Mouse (Mus musculus) CH12.LX (cell line): ENCODE results near the gene Tmem50a. TPM values are rescaled to one million over a fixed set of nuclear protein-coding genes. Genes with fewer than 3 reads are reported as not detected.

ENCODE experiments used
- DNase-seq: peaks from one replicate; pipeline ENCODE4 v3.0.0-alpha.2; 2013; ENCODE audit errors: extremely low read depth
- H3K27ac ChIP-seq: 2 replicates; pipeline ENCODE4 v1.5.1; 2012; ENCODE audit warnings: low read depth, mild to moderate bottlenecking, control low read depth, moderate library complexity; ENCODE audit not compliant: insufficient read depth
- H3K27me3 ChIP-seq: replicated peaks from 2 replicates; pipeline ENCODE3; 2012; ENCODE audit warnings: inconsistent platforms
- H3K36me3 ChIP-seq, 2 experiments: replicated peaks in 1 of 2; 2 replicates each; pipeline versions ENCODE3 to v1.6.1; 2012; ENCODE audit warnings: inconsistent platforms in 1 of 2, low read length in 1 of 2, mild to moderate bottlenecking in 1 of 2, mixed read lengths in 1 of 2, moderate library complexity in 1 of 2; ENCODE audit not compliant: control insufficient read depth in 1 of 2, insufficient read depth in 1 of 2
- H3K4me1 ChIP-seq, 2 experiments: 2 replicates each; pipeline ENCODE4 v1.6.1; 2012; ENCODE audit warnings: inconsistent platforms in 1 of 2, moderate library complexity in 1 of 2; ENCODE audit not compliant: insufficient read depth in 2 of 2, control insufficient read depth in 1 of 2
- H3K4me2 ChIP-seq: 2 replicates; pipeline ENCODE4 v1.6.1; 2012; ENCODE audit warnings: low read depth, mild to moderate bottlenecking, control low read depth; ENCODE audit not compliant: poor library complexity, insufficient read depth, severe bottlenecking
- H3K4me3 ChIP-seq, 3 experiments: fragments of 150-350 bp in 1 of 3; sonication (generic) in 1 of 3; replicated peaks in 1 of 3; 2 replicates each; pipeline versions ENCODE3 to v1.5.1; 2011 to 2012; ENCODE audit warnings: low read depth in 2 of 3, low read length in 2 of 3, mild to moderate bottlenecking in 2 of 3, moderate library complexity in 2 of 3, control low read depth in 1 of 3, improper control_type of control experiment in 1 of 3, inconsistent platforms in 1 of 3, mixed read lengths in 1 of 3; ENCODE audit not compliant: poor library complexity in 1 of 3
- H3K79me2 ChIP-seq: replicated peaks from 2 replicates; pipeline ENCODE4 v1.6.1; 2012; ENCODE audit warnings: mild to moderate bottlenecking, moderate library complexity; ENCODE audit not compliant: control insufficient read depth, poor library complexity, insufficient read depth, severe bottlenecking; ENCODE audit errors: extremely low read depth
- H3K9ac ChIP-seq: 2 replicates; pipeline ENCODE4 v1.6.1; 2012; ENCODE audit warnings: low read depth, mild to moderate bottlenecking, control low read depth, moderate library complexity; ENCODE audit not compliant: insufficient read depth
- H3K9me3 ChIP-seq: replicated peaks from 2 replicates; pipeline ENCODE3; 2012; ENCODE audit warnings: low read length, inconsistent platforms, mixed read lengths
- BHLHE40 ChIP-seq: IDR thresholded peaks from 2 replicates; pipeline ENCODE4 v1.6.1; 2011; ENCODE audit warnings: mild to moderate bottlenecking, low read depth, low read length, improper control_type of control experiment
- CHD1 ChIP-seq: IDR thresholded peaks from 2 replicates; pipeline ENCODE4 v1.6.1; 2012; ENCODE audit warnings: low read depth, low read length, improper control_type of control experiment, inconsistent platforms
- CTCF ChIP-seq, 2 experiments: IDR thresholded peaks in 1 of 2; conservative IDR thresholded peaks in 1 of 2; 2 replicates each; pipeline ENCODE4 v1.5.1; 2011 to 2012; ENCODE audit warnings: low read depth in 2 of 2, low read length in 2 of 2, improper control_type of control experiment in 1 of 2, inconsistent platforms in 1 of 2, mild to moderate bottlenecking in 1 of 2, moderate library complexity in 1 of 2
- E2F4 ChIP-seq: IDR thresholded peaks from 2 replicates; pipeline ENCODE4 v1.6.1; 2011; ENCODE audit warnings: low read depth, low read length, improper control_type of control experiment; ENCODE audit not compliant: insufficient replicate concordance
- ETS1 ChIP-seq: conservative IDR thresholded peaks from 2 replicates; pipeline ENCODE4 v1.6.1; 2012; ENCODE audit warnings: low read depth, mild to moderate bottlenecking, inconsistent platforms, low read length, improper control_type of control experiment, moderate library complexity
- GABPA ChIP-seq: IDR thresholded peaks from 2 replicates; pipeline ENCODE4 v1.6.1; 2012; ENCODE audit warnings: low read depth, low read length, improper control_type of control experiment, inconsistent platforms; ENCODE audit not compliant: insufficient replicate concordance
- IRF4 ChIP-seq: IDR thresholded peaks from 2 replicates; pipeline ENCODE4 v1.6.1; 2014; ENCODE audit warnings: low read depth, mild to moderate bottlenecking, inconsistent platforms, low read length, improper control_type of control experiment
- JUN ChIP-seq: IDR thresholded peaks from 2 replicates; pipeline ENCODE4 v1.6.1; 2011; ENCODE audit warnings: low read depth, mild to moderate bottlenecking, low read length, improper control_type of control experiment, moderate library complexity; ENCODE audit not compliant: insufficient read depth
- JUND ChIP-seq: conservative IDR thresholded peaks from 2 replicates; pipeline ENCODE4 v1.6.1; 2011; ENCODE audit warnings: low read depth, low read length, improper control_type of control experiment
- KAT2A ChIP-seq: IDR thresholded peaks from 2 replicates; pipeline ENCODE4 v1.6.1; 2012; ENCODE audit warnings: low read length, improper control_type of control experiment, inconsistent platforms; ENCODE audit not compliant: insufficient replicate concordance
- MAFK ChIP-seq: IDR thresholded peaks from 2 replicates; pipeline ENCODE4 v1.6.1; 2011; ENCODE audit warnings: low read length, improper control_type of control experiment; ENCODE audit not compliant: insufficient replicate concordance
- MAX ChIP-seq: IDR thresholded peaks from 2 replicates; pipeline ENCODE4 v1.6.1; 2011; ENCODE audit warnings: low read length, improper control_type of control experiment
- MAZ ChIP-seq: IDR thresholded peaks from 2 replicates; pipeline ENCODE4 v1.6.1; 2012; ENCODE audit warnings: low read depth, mild to moderate bottlenecking, inconsistent platforms, low read length, improper control_type of control experiment, moderate library complexity
- MXI1 ChIP-seq: IDR thresholded peaks from 2 replicates; pipeline ENCODE4 v1.6.1; 2011; ENCODE audit warnings: mild to moderate bottlenecking, low read depth, low read length, improper control_type of control experiment
- MYC ChIP-seq: IDR thresholded peaks from 2 replicates; pipeline ENCODE4 v1.6.1; 2011; ENCODE audit warnings: low read depth, mild to moderate bottlenecking, improper control_type of control experiment, low read length
- NELFE ChIP-seq: IDR thresholded peaks from 2 replicates; pipeline ENCODE4 v1.6.1; 2011; ENCODE audit warnings: low read depth, low read length, improper control_type of control experiment
- NRF1 ChIP-seq: IDR thresholded peaks from 2 replicates; pipeline ENCODE4 v1.6.1; 2014; ENCODE audit warnings: low read depth, mild to moderate bottlenecking, inconsistent platforms, low read length, improper control_type of control experiment, moderate library complexity
- PAX5 ChIP-seq: IDR thresholded peaks from 2 replicates; pipeline ENCODE4 v1.6.1; 2012; ENCODE audit warnings: low read length, inconsistent platforms, mixed read lengths
- POLR2A ChIP-seq: IDR thresholded peaks from 2 replicates; pipeline ENCODE4 v1.6.1; 2011; ENCODE audit warnings: low read depth, mild to moderate bottlenecking, improper control_type of control experiment, low read length
- POLR2AphosphoS2 ChIP-seq: IDR thresholded peaks from 2 replicates; pipeline ENCODE4 v1.6.1; 2011; ENCODE audit warnings: low read depth, low read length, improper control_type of control experiment
- RCOR1 ChIP-seq: conservative IDR thresholded peaks from 2 replicates; pipeline ENCODE4 v1.6.1; 2012; ENCODE audit warnings: low read depth, mild to moderate bottlenecking, inconsistent platforms, low read length, improper control_type of control experiment
- SIN3A ChIP-seq: IDR thresholded peaks from 2 replicates; pipeline ENCODE4 v1.6.1; 2012; ENCODE audit warnings: low read length, improper control_type of control experiment, inconsistent platforms
- SMC3 ChIP-seq: IDR thresholded peaks from 2 replicates; pipeline ENCODE4 v1.6.1; 2011; ENCODE audit warnings: low read depth, low read length, improper control_type of control experiment
- TCF12 ChIP-seq: IDR thresholded peaks from 2 replicates; pipeline ENCODE4 v1.6.1; 2014; ENCODE audit warnings: low read depth, mild to moderate bottlenecking, inconsistent platforms, low read length, improper control_type of control experiment
- USF2 ChIP-seq: conservative IDR thresholded peaks from 2 replicates; pipeline ENCODE4 v1.6.1; 2011; ENCODE audit warnings: low read depth, low read length, improper control_type of control experiment
- ZC3H11A ChIP-seq: IDR thresholded peaks from 2 replicates; pipeline ENCODE4 v1.6.1; 2012; ENCODE audit warnings: low read depth, mild to moderate bottlenecking, inconsistent platforms, low read length, improper control_type of control experiment
- ZKSCAN1 ChIP-seq: IDR thresholded peaks from 2 replicates; pipeline ENCODE4 v1.6.1; 2012; ENCODE audit warnings: low read depth, inconsistent platforms, low read length, improper control_type of control experiment, borderline replicate concordance
- ZMIZ1 ChIP-seq: IDR thresholded peaks from 2 replicates; pipeline ENCODE4 v1.6.1; 2012; ENCODE audit warnings: low read depth, mild to moderate bottlenecking, inconsistent platforms, low read length, improper control_type of control experiment
- ZNF384 ChIP-seq: IDR thresholded peaks from 2 replicates; pipeline ENCODE4 v1.6.1; 2012; ENCODE audit warnings: low read depth, low read length, improper control_type of control experiment, inconsistent platforms
- dilution Hi-C: fragments of 300-500 bp; cut with MboI; formaldehyde crosslinking; loops from 2 replicates; pipeline ENCODE4 v1.14.3; 2020; ENCODE audit warnings: low sequenced_read_pairs; ENCODE audit not compliant: extremely low pct_unique_long_range_greater_than_20kb, extremely low pct_ligation_motif_present
- in situ Hi-C: fragments of 300-500 bp; cut with MboI; formaldehyde crosslinking; loops from 3 replicates; pipeline ENCODE4 v1.14.3; 2019; ENCODE audit warnings: low sequenced_read_pairs, low pct_ligation_motif_present, low pct_unique_long_range_greater_than_20kb, mixed read lengths
- polyA plus RNA-seq: library from polyadenylated mRNA; unstranded; fragments of >175 nt; gene quantifications from 2 replicates; pipeline ENCODE4 v1.2.1, GENCODE M21; 2012; ENCODE audit warnings: low read depth; ENCODE audit not compliant: insufficient read length
- total RNA-seq, 2 experiments: library from RNA; depleted of rRNA; stranded (reverse); fragments of 300-350 nt in 1 of 2; fragments of >200 nt in 1 of 2; gene quantifications; 2 replicates each; pipeline ENCODE4 v1.2.3; 2012 to 2014

The Tmem50a gene
- total and polyA plus RNA-seq, 3 experiments, result 95.8 to 133 (median 131) TPM

DNA sequence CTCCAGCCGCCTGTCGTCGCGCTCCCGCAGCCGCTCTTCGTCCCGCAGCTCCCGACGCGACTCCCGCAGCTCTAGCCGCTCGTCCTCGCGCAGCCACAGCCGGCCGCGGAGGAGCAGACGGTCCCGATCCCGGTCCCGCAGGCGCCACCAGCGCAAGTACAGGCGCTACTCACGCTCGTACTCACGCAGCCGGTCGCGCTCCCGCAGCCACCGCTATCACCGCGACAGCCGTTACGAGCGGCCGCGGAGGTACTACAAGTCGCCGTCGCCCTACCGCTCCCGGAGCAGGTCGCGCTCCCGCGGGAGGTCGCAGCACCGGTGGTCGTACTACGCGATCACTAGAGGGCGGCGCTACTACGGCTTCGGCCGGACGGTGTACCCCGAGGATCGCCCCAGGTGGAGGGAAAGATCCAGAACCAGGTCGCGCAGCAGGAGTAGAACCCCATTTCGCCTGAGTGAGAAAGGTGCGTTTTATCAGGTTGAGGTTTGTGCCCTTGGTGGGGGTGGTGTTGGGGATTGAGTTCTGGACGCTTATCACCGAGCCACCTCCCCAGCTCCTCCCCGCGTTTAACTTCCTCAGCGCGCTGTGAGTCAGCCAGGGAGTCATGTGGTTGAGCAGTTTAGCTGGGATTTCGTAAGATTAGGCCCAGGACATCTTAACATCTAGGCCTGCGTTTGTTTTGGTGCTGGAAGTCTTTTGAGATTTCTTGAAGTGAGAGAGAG is 9.4 kb upstream of the Tmem50a start:
- in situ Hi-C loops, result no loop called here
- Histone ChIP-seq H3K36me3 (peaks cover 37 to 51% of the 10 kb centered on the region in 2 experiments), H3K4me3 (peak overlapping the region; percentile 80 to 100 (median 96)), H3K27me3 (no peaks in the 10 kb centered on the region), H3K79me2 (peaks cover 29% of the 10 kb centered on the region), H3K27ac (peak overlapping the region; percentile 61), H3K9ac (peak overlapping the region; percentile 95), H3K4me1 (peaks cover 5 to 53% of the 10 kb centered on the region in 2 experiments; a peak in 3 of 4 replicates), H3K9me3 (no peaks in the 10 kb centered on the region), H3K4me2 (peak overlapping the region; percentile 80)
- peak; percentile 40; the same call in 1 of the 2 replicates for TF ChIP-seq CHD1
- TF ChIP-seq SIN3A, result peak; percentile 42
- TF ChIP-seq USF2, result no peak
- no peak for DNase-seq
- dilution Hi-C loops, result no loop called here

DNA sequence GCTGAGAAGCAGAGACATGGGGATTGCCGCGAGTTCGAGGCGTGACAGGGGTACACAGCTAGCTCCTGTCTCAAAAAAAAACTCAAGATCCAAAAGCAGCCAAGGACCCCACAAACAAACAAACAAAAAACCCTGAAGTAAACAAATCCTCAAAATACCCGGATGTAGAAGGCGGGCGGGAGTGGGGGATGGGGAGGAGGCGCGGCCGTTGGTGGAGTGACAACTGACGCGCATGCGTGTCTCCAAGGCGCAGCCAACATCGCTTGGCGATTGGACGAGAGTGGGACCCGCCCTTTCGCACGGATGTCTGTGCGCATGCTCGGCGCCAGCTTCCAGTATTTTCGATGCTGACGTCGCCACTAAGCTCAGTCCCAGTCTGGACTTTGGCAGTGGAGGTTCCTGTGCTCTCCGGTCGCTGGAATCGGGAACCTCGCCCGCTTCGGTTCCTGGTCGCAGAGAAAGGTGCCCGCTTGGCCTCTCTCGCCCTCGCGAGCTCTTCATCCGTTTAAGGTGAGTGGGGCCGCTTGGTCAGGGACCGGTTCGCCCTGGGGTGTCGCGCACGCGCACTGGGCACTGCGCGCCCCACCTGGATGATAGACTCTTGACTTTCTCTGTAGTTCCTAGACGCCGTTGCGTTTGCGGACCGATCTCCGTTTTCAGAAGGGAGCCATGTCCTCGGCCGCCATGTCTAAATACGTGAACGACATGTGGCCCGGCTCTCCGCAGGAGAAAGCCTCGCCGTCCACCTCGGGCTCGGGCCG is 8.6 kb upstream of the Tmem50a start, which contains the start of gene Rsrp1:
Gene Rsrp1, plus strand, starts transcription at position 335 of the 761 bp plus-strand sequence.
- in situ Hi-C loops, result no loop called here
- Histone ChIP-seq H3K4me2 (peak within 1 kb of the TSS; percentile 80), H3K4me3 (peak within 1 kb of the TSS; percentile 80 to 100 (median 96)), H3K27me3 (no peaks in the 10 kb centered on the region), H3K27ac (peak within 1 kb of the TSS; percentile 61), H3K9me3 (no peaks in the 10 kb centered on the region), H3K36me3 (peaks cover 34 to 46% of the 10 kb centered on the region in 2 experiments), H3K79me2 (peaks cover 29% of the 10 kb centered on the region), H3K9ac (peak within 1 kb of the TSS; percentile 95), H3K4me1 (peaks cover 5 to 57% of the 10 kb centered on the region in 2 experiments; a peak in 3 of 4 replicates)
- peak; percentile 97 for DNase-seq
- dilution Hi-C loops, result no loop called here
- TF ChIP-seq USF2 (no peak), GABPA (no peak), SMC3 (no peak), POLR2AphosphoS2 (peak; percentile 97), KAT2A (peak; percentile 68; the same call in 1 of the 2 replicates), ZMIZ1 (peak; percentile 98), NELFE (peak; percentile 100), PAX5 (no peak), RCOR1 (peak; percentile 54; the same call in 1 of the 2 replicates), MAFK (peak; percentile 50; the same call in 1 of the 2 replicates), ETS1 (no peak; the same call in 1 of the 2 replicates), NRF1 (peak; percentile 85), TCF12 (peak; percentile 93), ZNF384 (no peak), POLR2A (peak; percentile 100), MAZ (0 out of 2 replicates have a peak, but pooled peaks have one; percentile 63), MAX (no peak), E2F4 (peak; percentile 75; the same call in 1 of the 2 replicates), JUN (no peak), IRF4 (0 out of 2 replicates have a peak, but pooled peaks have one; percentile 9), MXI1 (peak; percentile 42), SIN3A (peak; percentile 84), CHD1 (0 out of 2 replicates have a peak, but pooled peaks have one; percentile 1), ZC3H11A (no peak), ZKSCAN1 (no peak), MYC (peak; percentile 38), CTCF (conservative IDR thresholded peaks at IDR 0.05 in 1 of 2, IDR thresholded peaks at IDR 0.05 in 1 of 2; ENCODE audit: low read depth in 2 of 2, low read length in 2 of 2) (no peak), JUND (no peak), BHLHE40 (peak; percentile 37; the same call in 1 of the 2 replicates)
